Mouse (Mus musculus) forebrain, embryonic 13.5 days (tissue): ENCODE measurements around the gene Tdrkh. TPM values are rescaled to one million over a fixed set of nuclear protein-coding genes. Genes with fewer than 3 reads are reported as not detected.

ENCODE experiments used
- ATAC-seq: fragments of 200-750 bp; cut with Nextera tagmentation; 2 replicates; pipeline ENCODE4 v1.8.0; 2017
- H3K27ac ChIP-seq: fragments of 300-500 bp; sonication (generic); 2 replicates; pipeline ENCODE4 v1.5.1; 2015; ENCODE audit warnings: inconsistent platforms, mild to moderate bottlenecking, moderate library complexity
- H3K27me3 ChIP-seq: fragments of 300-500 bp; sonication (generic); 2 replicates; pipeline ENCODE4 v1.6.1; 2015; ENCODE audit warnings: mild to moderate bottlenecking, inconsistent platforms
- H3K36me3 ChIP-seq: fragments of 300-500 bp; sonication (generic); 2 replicates; pipeline ENCODE4 v1.6.1; 2015; ENCODE audit warnings: mild to moderate bottlenecking, inconsistent platforms; ENCODE audit not compliant: poor library complexity, severe bottlenecking
- H3K4me1 ChIP-seq: fragments of 300-500 bp; sonication (generic); 2 replicates; pipeline ENCODE4 v1.6.1; 2015; ENCODE audit warnings: inconsistent platforms
- H3K4me2 ChIP-seq: fragments of 300-500 bp; sonication (generic); 2 replicates; pipeline ENCODE4 v1.6.1; 2015; ENCODE audit warnings: inconsistent platforms, mild to moderate bottlenecking, moderate library complexity
- H3K4me3 ChIP-seq: fragments of 300-500 bp; sonication (generic); 2 replicates; pipeline ENCODE4 v1.5.1; 2015; ENCODE audit warnings: mild to moderate bottlenecking, inconsistent platforms
- H3K9ac ChIP-seq: fragments of 300-500 bp; sonication (generic); 2 replicates; pipeline ENCODE4 v1.6.1; 2015; ENCODE audit warnings: mild to moderate bottlenecking, inconsistent platforms
- H3K9me3 ChIP-seq: fragments of 300-500 bp; sonication (generic); replicated peaks from 2 replicates; pipeline ENCODE4 v1.6.1; 2016; ENCODE audit warnings: inconsistent platforms
- WGBS: fragments of 180-500 bp; shearing (Covaris S2); methylation state at CpG from one replicate; pipeline ENCODE4 v1.1.7; 2015; 5-methylcytosine and 5-hydroxymethylcytosine counted together
- polyA plus RNA-seq: library from polyadenylated mRNA; unstranded; fragments of >200 nt; fragmentation: Nextera tagmentation; extraction: Ambion mirVana; gene quantifications from 2 replicates; pipeline ENCODE4 v1.2.1, GENCODE M21; 2015

Gene Tdrkh
- polyA plus RNA-seq, 1 experiment from 2014 or later: 66.4 TPM

DNA sequence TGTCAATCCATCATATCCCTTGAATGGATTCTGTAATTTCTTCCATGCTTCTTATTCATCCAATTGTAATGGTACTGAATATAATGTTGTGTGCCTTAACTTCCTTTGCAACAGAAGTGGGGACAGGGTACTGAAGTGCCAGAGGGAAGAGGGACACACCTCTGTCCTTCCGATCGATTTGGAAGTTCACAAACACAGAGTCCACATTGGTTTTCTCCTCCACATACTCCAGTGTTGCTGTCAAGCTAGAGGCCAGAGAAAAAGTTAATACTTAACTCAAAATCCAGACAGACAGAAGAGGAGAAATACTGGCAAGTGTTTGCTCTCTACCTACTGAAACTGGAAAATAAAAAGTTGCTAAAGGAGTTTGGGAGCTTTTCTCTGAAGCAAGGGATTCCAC lies 21.2 kb downstream of the Tdrkh start:
- H3K9ac ChIP-seq: no peak overlapping the region
- H3K4me3 ChIP-seq: no peak overlapping the region
- no peaks in the 10 kb centered on the region for H3K9me3 ChIP-seq
- H3K4me1 ChIP-seq: no peaks in the 10 kb centered on the region
- H3K4me2 ChIP-seq: no peak overlapping the region
- no peak for ATAC-seq
- 97% methylated on average over 2 of the region's 2 CpGs for WGBS
- no peak overlapping the region for H3K27ac ChIP-seq
- peaks cover 21% of the 10 kb centered on the region for H3K36me3 ChIP-seq
- H3K27me3 ChIP-seq: no peaks in the 10 kb centered on the region

DNA sequence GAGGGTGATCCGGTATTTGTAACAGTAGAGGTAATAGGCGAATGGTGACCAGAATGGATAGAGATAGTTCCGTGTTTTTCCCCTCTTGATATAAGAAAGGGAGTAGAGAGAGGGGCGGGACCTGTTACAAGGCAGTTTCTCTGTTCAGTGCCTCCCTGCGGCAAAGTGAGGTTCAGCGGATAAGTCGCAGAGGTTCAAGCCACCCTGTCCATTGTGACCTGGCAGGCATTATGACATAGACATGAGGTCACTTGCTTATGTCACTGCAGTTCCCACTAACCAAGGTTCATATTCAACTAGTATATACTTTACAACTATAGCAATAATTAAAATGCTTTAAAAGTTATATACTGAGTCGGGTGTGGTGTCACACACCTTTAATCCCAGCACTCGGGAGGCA lies 23.3 kb downstream of the Tdrkh start:
- H3K9ac ChIP-seq: no peak overlapping the region
- no peak overlapping the region for H3K27ac ChIP-seq
- ATAC-seq: no peak
- no peaks in the 10 kb centered on the region for H3K4me1 ChIP-seq
- H3K27me3 ChIP-seq: peaks cover 10% of the 10 kb centered on the region; the same call in 1 of the 2 replicates
- H3K36me3 ChIP-seq: 0 out of 2 replicates have a peak, but pooled peaks cover 2% of the 10 kb centered on the region
- H3K9me3 ChIP-seq: no peaks in the 10 kb centered on the region
- H3K4me3 ChIP-seq: no peak overlapping the region
- H3K4me2 ChIP-seq: no peak overlapping the region
- WGBS: 83% methylated on average over 9 of the region's 9 CpGs

DNA sequence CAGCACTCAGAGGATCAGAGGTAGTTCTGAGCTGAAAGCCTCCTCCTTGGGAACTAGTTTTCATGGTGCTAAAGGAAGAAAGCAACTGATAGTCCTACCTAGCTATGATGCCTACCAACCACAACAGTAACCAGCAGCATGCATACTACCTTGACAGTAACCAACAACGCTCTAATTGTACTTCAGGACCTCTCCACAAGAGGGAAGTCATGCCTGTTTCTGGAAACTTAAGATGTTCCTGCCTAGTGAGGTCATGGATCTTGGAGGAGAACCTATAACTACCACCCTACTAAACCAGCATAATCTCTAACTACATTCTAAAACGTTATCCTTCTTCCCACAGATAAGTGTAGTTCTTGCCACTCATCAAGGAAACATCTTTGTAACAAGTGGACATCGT lies 28.1 kb downstream of the Tdrkh start:
- H3K4me1 ChIP-seq: peaks cover 12% of the 10 kb centered on the region
- H3K36me3 ChIP-seq: peaks cover 17% of the 10 kb centered on the region
- H3K27ac ChIP-seq: no peak overlapping the region
- no peak overlapping the region for H3K4me3 ChIP-seq
- peaks cover 10% of the 10 kb centered on the region; the same call in 1 of the 2 replicates for H3K27me3 ChIP-seq
- H3K4me2 ChIP-seq: no peak overlapping the region
- 38% methylated on average over 3 of the region's 3 CpGs for WGBS
- ATAC-seq: no peak
- H3K9ac ChIP-seq: no peak overlapping the region
- H3K9me3 ChIP-seq: no peaks in the 10 kb centered on the region

DNA sequence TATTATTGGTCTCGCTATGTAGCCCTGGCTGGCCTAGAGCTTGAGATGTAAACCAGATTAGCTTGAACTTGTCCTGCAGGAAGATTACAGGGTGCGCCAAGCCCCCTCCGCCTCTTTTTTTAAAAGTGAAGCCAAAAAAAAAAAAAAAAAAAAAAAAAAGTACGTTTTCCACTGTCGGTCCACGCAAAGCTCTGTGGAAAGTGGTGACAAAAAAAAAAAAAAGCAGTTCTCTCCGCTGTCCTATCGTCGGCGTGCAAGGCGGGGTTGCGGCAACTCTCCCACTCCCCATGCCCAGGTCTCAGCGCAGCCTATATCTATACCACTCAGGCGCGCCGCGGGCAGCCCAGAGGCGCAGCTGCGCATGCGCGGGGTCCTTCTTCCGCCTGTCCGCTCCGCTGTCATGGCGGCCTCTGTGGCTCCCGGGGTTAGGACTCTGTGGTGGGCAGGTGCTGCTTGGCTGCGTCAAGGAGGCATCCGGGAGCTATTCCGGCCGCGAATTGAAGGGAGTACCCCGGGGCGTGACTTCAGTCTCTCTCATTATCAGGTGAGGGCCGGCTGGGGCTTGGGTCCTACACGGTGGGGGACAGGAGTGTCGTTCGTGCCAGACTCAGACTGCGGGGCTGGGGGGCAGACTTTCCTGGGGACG lies 30.0 kb downstream of the Tdrkh start, which contains the start of gene Mrpl9:
Gene Mrpl9 (plus strand): TSS at position 368 of the 646 bp plus-strand sequence.
- H3K9ac ChIP-seq: peak within 1 kb of the TSS; percentile 95
- ATAC-seq: peak; percentile 98
- H3K4me3 ChIP-seq: peak within 1 kb of the TSS; percentile 97
- H3K4me2 ChIP-seq: peak within 1 kb of the TSS; percentile 95
- H3K36me3 ChIP-seq: peaks cover 36% of the 10 kb centered on the region
- H3K9me3 ChIP-seq: no peaks in the 10 kb centered on the region
- H3K27ac ChIP-seq: peak within 1 kb of the TSS; percentile 63
- H3K4me1 ChIP-seq: peaks cover 12% of the 10 kb centered on the region
- under 1% methylated on average over 39 of the region's 39 CpGs for WGBS
- peaks cover 10% of the 10 kb centered on the region; the same call in 1 of the 2 replicates for H3K27me3 ChIP-seq

DNA sequence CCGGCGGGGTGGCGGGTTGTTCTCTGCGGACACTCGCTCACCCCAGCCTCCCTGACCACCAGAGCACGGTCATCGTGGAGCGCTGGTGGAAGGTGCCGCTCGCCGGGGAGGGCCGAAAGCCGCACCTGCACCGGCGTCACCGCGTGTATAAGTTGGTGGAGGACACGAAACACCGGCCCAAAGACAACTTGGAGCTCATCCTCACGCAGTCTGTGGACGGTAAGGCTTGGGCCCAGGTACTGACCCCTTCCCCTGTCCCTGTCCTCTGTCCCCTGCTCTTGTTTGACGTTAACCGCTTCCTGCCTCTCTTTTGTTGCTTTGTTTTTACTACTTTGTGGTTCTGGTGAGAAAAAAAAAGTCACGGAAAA lies 30.5 kb downstream of the Tdrkh start, which contains the start of gene Oaz3:
Gene Oaz3 (minus strand): TSS at position 319 of the 368 bp plus-strand sequence.
- peak within 1 kb of the TSS; percentile 95 for H3K9ac ChIP-seq
- H3K4me3 ChIP-seq: peak within 1 kb of the TSS; percentile 97
- peak within 1 kb of the TSS; percentile 63 for H3K27ac ChIP-seq
- H3K36me3 ChIP-seq: peaks cover 41% of the 10 kb centered on the region
- peak; percentile 52 for ATAC-seq
- WGBS: under 1% methylated on average over 24 of the region's 24 CpGs
- H3K4me2 ChIP-seq: peak within 1 kb of the TSS; percentile 95
- peaks cover 10% of the 10 kb centered on the region; the same call in 1 of the 2 replicates for H3K27me3 ChIP-seq
- H3K4me1 ChIP-seq: peaks cover 12% of the 10 kb centered on the region
- no peaks in the 10 kb centered on the region for H3K9me3 ChIP-seq

DNA sequence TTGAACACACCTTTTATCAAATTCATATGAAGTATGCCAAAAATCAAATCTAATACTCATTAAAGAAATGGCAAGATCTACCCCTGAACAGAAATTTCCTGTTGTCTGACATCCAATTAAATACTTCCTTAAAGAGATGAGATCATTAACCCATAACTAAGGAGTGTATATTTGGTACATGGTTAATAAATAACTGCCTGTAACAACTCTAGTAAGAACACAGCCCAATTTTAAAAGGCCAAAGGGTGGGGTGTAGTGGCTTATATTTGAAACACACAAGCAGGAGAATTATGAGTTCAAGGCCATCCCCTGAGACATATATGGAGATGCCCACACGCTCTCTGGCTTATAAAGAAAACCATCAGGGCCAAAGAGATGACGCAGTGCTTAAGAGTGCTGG lies 36.3 kb downstream of the Tdrkh start:
- Histone ChIP-seq H3K9me3 (no peaks in the 10 kb centered on the region), H3K4me3 (no peak overlapping the region)
- WGBS: 98% methylated on average over 2 of the region's 2 CpGs

DNA sequence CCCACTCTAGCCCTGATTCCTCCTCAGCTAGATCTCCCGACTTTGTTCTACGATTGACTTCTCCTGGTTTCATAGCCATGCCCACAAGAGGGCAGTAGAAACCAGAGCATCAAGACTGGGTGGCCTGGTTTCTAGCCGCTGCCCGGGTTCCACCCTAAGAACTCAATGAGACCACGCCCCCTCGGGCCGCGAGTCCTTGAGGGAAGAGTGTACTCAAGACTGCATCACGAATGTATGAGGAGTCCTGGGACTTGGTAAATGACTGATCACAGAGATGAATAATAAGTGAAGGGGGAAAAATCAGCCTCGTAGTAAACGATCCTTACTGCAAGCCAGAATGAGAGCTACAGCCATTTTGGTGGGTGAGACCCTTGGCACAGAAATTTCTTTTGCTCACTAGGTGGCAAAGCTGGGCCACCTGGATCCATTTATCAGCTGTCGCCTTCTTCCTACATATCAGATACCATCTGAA lies 43.5 kb downstream of the Tdrkh start:
- Histone ChIP-seq H3K9me3 (no peaks in the 10 kb centered on the region; the same call in 1 of the 2 replicates), H3K9ac (no peak overlapping the region), H3K27me3 (peaks cover 3% of the 10 kb centered on the region; the same call in 1 of the 2 replicates), H3K4me2 (peak overlapping the region; percentile 54), H3K27ac (no peak overlapping the region), H3K4me3 (peak overlapping the region; percentile 36), H3K36me3 (no peaks in the 10 kb centered on the region), H3K4me1 (peaks cover 8% of the 10 kb centered on the region)
- under 1% methylated on average over 12 of the region's 12 CpGs for WGBS
- ATAC-seq: peak; percentile 94

More for the DNA sequence above, 36.3 kb downstream of the Tdrkh start:
- H3K4me2 ChIP-seq: no peak overlapping the region
- H3K9ac ChIP-seq: no peak overlapping the region
- no peak overlapping the region for H3K27ac ChIP-seq
- peaks cover 58% of the 10 kb centered on the region for H3K36me3 ChIP-seq
- H3K27me3 ChIP-seq: no peaks in the 10 kb centered on the region
- H3K4me1 ChIP-seq: peaks cover 5% of the 10 kb centered on the region
- no peak for ATAC-seq

DNA sequence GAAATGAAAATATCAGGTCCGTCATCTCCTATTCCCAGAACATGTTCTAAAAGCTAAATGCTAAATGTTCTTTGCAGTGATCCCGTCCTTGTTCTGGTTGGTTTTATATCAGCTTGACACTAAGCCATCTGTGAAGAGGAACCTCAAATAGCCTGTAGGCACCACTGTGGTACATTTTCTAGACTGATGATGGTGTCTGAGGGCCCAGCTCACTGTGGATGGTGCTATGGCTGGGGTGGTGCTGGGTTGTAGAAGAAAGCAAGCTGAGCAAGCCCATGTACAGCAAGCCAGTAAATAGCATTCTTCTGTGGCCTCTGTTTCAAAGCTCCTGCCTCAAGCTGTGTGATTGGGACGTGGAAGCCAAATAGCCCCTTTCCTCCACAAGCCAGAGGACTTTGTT lies 44.0 kb downstream of the Tdrkh start:
- Histone ChIP-seq H3K9me3 (no peaks in the 10 kb centered on the region; the same call in 1 of the 2 replicates), H3K27me3 (peaks cover 3% of the 10 kb centered on the region; the same call in 1 of the 2 replicates), H3K9ac (0 out of 2 replicates have a peak overlapping the region, but pooled peaks have one; percentile 16), H3K27ac (no peak overlapping the region), H3K4me2 (peak overlapping the region; percentile 54), H3K36me3 (no peaks in the 10 kb centered on the region), H3K4me3 (peak overlapping the region; percentile 36; the same call in 1 of the 2 replicates), H3K4me1 (peaks cover 8% of the 10 kb centered on the region)
- WGBS: 77% methylated on average over 3 of the region's 3 CpGs
- peak; percentile 28; the same call in 1 of the 2 replicates for ATAC-seq

DNA sequence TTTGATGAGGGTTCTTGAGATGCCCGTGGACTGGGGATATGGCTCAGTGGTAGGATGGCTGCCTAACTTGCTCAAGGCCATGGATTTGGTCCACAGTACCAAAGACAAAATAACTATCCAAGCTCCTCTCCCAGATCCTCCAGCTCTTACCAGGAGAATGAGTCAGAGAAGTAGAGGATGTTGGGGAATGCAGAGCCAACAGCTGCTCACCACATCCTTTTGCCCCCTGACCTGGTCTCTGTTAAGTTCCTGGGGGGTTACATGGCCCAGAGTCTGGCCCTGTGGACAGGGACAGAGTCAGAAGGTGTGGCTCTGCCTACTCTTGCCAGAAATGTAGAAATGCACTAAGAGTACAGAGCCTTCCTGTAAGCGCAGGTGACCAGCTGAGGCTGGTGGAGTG lies 46.8 kb downstream of the Tdrkh start:
- no peak overlapping the region for H3K27ac ChIP-seq
- no peak overlapping the region for H3K9ac ChIP-seq
- WGBS: 95% methylated on average over 2 of the region's 2 CpGs
- peaks cover 3% of the 10 kb centered on the region; the same call in 1 of the 2 replicates for H3K27me3 ChIP-seq
- no peak overlapping the region for H3K4me3 ChIP-seq
- no peak for ATAC-seq
- H3K4me1 ChIP-seq: peaks cover 25% of the 10 kb centered on the region
- H3K36me3 ChIP-seq: no peaks in the 10 kb centered on the region
- H3K9me3 ChIP-seq: no peaks in the 10 kb centered on the region; the same call in 1 of the 2 replicates
- H3K4me2 ChIP-seq: no peak overlapping the region

DNA sequence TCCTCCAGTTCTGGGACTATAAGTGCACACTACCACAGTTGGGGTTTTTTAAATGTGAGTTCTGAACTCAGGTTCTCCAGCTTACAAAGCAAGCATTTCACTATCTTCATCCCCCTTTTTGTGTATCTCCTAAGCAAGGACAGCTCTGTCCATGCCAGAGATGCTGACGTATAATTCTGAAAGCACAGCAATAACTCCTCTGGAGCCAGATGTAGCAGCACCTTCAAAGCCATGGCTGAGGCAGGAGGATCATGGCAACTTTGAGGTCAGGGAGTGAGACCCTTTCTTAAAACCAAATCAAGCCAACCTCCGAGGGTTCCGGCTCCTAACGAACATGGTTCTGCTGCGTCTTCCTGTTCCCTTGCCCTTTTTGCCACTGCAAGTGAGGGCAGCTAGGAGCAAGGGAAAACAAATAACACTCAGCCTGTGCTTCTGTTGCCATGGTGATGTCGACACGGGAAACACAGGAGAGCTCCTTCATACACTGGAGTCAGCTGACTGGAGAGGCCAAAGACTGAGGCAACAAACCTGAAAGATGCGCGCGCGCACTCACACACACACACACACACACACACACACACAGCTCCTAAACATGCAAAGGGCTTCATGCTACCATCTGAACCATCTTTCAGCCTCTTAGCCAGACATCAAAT lies 51.0 kb downstream of the Tdrkh start:
- peak; percentile 84 for ATAC-seq
- Histone ChIP-seq H3K4me3 (no peak overlapping the region), H3K4me2 (peak overlapping the region; percentile 21; the same call in 1 of the 2 replicates), H3K27ac (peak overlapping the region; percentile 95), H3K4me1 (peaks cover 40% of the 10 kb centered on the region), H3K27me3 (peaks cover 4% of the 10 kb centered on the region; the same call in 1 of the 2 replicates), H3K9me3 (no peaks in the 10 kb centered on the region; the same call in 1 of the 2 replicates), H3K9ac (0 out of 2 replicates have a peak overlapping the region, but pooled peaks have one; percentile 21), H3K36me3 (no peaks in the 10 kb centered on the region)
- 19% methylated on average over 11 of the region's 11 CpGs for WGBS

DNA sequence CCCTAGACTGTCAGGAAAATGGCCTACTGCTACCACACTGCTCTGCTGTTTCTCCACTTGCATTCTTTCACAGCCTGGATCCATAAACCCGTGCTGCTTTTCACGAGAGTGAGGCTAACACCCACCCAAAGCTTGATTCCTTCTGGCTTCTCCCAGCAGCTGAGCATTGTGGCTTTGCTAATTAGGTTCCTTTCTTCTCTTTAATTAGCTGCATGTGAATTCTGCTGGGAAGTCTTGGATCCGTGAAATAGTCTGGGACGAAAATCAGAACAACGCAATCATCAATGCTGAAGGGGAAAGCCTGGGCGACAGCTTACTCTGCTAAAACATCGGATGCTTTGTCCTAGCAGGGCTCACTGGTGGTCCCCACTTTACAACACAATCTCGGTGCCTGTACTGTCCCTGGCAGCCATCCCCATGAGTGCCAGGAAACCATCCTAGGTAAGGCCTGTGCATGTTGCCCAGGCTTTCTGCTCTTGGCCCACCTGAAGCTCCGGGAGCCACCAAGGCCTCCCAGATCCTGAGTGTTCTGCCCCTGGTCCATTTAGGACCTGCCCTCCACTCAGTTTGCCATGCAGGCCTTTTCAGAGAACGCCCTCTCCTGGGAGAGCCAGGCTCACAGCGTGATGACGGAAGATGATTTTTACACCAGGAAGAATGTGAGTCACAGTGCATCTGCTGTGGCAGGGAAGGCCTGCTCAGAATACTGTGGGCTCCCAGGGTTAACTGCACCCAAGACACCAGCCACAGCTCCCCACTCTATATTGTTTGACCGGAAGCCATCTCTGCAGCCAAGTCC lies 52.8 kb downstream of the Tdrkh start:
- Histone ChIP-seq H3K27me3 (peaks cover 4% of the 10 kb centered on the region; the same call in 1 of the 2 replicates), H3K36me3 (no peaks in the 10 kb centered on the region), H3K9ac (peak overlapping the region; percentile 57), H3K4me1 (peaks cover 42% of the 10 kb centered on the region), H3K27ac (peak overlapping the region; percentile 95), H3K4me2 (peak overlapping the region; percentile 13), H3K4me3 (no peak overlapping the region), H3K9me3 (no peaks in the 10 kb centered on the region)
- 23% methylated on average over 13 of the region's 13 CpGs for WGBS
- peak; percentile 81 for ATAC-seq
